Mouse (Mus musculus): ENCODE data around the gene Znrd1as.

The Znrd1as gene

DNA sequence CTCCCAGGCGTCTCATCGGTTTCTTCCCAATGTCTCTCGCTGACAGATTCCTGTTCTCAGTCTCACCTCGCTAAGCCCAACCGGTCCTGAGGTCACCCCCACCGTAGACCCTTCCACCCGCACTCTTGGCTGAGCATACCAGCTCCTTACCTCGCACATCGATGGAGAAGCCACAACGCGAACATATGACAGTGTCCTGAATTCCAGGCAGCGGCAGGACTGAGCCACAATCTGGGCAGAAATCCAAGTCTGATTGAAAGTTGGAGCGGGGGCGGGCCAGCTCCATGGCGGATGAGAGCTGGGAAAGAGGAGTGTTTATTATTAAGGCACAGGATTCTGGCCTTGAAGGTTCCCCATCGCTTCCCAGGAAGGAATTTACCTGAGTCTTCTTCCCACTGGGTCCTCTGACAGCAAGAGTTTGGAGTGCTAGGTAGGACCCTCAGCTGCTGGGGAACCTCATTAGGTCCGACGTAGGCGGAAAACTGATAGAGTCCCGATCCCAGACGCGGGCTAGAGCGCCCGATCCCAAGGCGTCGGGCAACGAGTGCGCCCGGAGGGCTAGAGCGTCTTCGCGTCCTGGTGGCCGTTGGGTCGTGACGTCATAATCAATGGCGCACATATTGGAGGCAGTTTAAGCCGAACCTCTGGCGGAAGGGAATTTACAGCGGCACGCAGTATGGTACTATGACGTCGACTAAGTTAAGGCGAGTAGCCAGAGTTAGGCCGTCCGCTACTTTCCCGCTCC lies at the start of gene Znrd1as, which contains the start of gene Znrd1:
Gene Znrd1as, plus strand, starts transcription at position 594 of the 745 bp plus-strand sequence.
Gene Znrd1, minus strand, starts transcription at position 561 of the 745 bp plus-strand sequence.
- Histone ChIP-seq H3K9me3 (ENCODE audit: low read length) (no peaks in the 10 kb centered on the region), H3K27me3 (ENCODE audit: insufficient read depth, low read length) (no peaks in the 10 kb centered on the region), H3K4me1 (replicated peaks; ENCODE audit: low read depth, low read length) (peaks cover 39% of the 10 kb centered on the region), H3K36me3 (ENCODE audit: insufficient read depth, low read length) (peaks cover 45% of the 10 kb centered on the region), H3K4me3 (replicated peaks; ENCODE audit: low read length) (peak within 1 kb of the TSS; percentile 92)
- TF ChIP-seq POU5F1 (IDR thresholded peaks at IDR 0.05; ENCODE audit: borderline replicate concordance, low read length) (no peak), CTCF (conservative IDR thresholded peaks at IDR 0.05; ENCODE audit: low read length) (no peak), NANOG (IDR thresholded peaks at IDR 0.05; ENCODE audit: borderline replicate concordance, low read length) (no peak)

DNA sequence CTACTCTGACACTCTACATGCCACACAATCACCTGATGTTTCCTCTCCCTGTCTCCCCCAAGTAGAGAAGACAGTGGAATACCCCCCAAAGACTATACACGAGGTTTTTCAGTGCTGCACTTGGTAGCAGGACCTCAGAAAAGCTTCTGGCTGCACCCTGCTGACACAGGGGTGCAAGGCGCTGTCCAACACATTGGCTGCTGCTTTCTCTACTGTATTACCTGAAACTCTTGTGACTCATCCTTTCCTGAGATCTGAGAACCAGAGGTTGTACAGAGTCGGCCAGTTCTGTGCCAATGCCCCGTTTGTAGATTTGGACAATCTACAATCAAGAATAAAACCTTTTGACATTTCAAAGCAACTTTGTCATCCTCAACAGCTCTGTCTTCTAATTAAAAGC lies 48.6 kb upstream of the Znrd1as start:
- peaks cover 14% of the 10 kb centered on the region for H3K4me1 ChIP-seq (replicated peaks; ENCODE audit: low read depth, low read length)
- no peaks in the 10 kb centered on the region for H3K36me3 ChIP-seq (ENCODE audit: insufficient read depth, low read length)
- H3K27me3 ChIP-seq (ENCODE audit: insufficient read depth, low read length): no peaks in the 10 kb centered on the region
- no peaks in the 10 kb centered on the region for H3K9me3 ChIP-seq (ENCODE audit: low read length)
- TF ChIP-seq POU5F1 (IDR thresholded peaks at IDR 0.05; ENCODE audit: borderline replicate concordance, low read length): no peak
- no peak for TF ChIP-seq CTCF (conservative IDR thresholded peaks at IDR 0.05; ENCODE audit: low read length)
- TF ChIP-seq NANOG (IDR thresholded peaks at IDR 0.05; ENCODE audit: borderline replicate concordance, low read length): no peak
- H3K4me3 ChIP-seq (replicated peaks; ENCODE audit: low read length): no peak overlapping the region

DNA sequence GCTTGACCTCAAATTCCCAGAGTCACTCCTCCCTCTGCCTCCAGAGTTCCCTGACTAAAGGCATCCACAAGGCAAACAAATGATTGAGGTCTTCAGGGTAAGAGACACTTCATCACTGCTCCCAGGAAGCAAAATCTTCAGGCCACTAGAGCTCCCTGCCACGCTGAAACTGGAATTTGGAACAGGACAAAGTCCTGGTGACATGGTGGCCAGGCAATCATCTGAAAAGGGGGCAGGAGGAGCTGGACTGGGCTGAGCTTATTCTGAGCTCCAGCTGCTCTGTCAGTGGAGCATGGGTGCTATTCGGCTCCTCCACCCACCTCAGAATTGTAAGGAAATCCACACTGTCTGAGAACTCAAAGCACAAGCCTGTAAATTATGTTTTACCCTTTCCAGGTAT lies 46.4 kb upstream of the Znrd1as start:
- Histone ChIP-seq H3K27me3 (ENCODE audit: insufficient read depth, low read length) (no peaks in the 10 kb centered on the region), H3K9me3 (ENCODE audit: low read length) (no peaks in the 10 kb centered on the region), H3K4me3 (replicated peaks; ENCODE audit: low read length) (no peak overlapping the region), H3K4me1 (replicated peaks; ENCODE audit: low read depth, low read length) (peaks cover 30% of the 10 kb centered on the region), H3K36me3 (ENCODE audit: insufficient read depth, low read length) (no peaks in the 10 kb centered on the region)
- no peak for TF ChIP-seq NANOG (IDR thresholded peaks at IDR 0.05; ENCODE audit: borderline replicate concordance, low read length)
- TF ChIP-seq POU5F1 (IDR thresholded peaks at IDR 0.05; ENCODE audit: borderline replicate concordance, low read length): no peak
- TF ChIP-seq CTCF (conservative IDR thresholded peaks at IDR 0.05; ENCODE audit: low read length): no peak

DNA sequence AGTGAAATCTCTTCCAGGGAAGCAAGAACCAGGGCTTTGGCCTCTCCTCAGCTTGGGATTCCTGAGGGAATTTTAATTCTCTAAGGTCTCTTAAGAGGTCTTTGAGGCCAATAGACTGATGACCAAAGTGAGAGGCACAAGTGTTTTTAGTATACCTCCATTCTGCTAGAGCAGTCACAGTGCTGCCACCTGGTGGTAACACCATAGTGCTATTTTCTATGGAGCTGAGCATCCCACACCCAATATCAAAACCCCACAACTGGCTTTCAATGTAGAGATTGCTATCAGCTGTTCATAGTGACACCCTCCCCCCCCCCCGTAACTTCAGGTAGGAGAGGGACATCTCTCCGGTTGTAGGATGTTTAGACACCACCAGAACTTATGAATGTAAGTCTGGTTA lies 44.3 kb upstream of the Znrd1as start:
- no peaks in the 10 kb centered on the region for H3K9me3 ChIP-seq (ENCODE audit: low read length)
- peak; percentile 55 for TF ChIP-seq CTCF (conservative IDR thresholded peaks at IDR 0.05; ENCODE audit: low read length)
- no peak for TF ChIP-seq POU5F1 (IDR thresholded peaks at IDR 0.05; ENCODE audit: borderline replicate concordance, low read length)
- no peak for TF ChIP-seq NANOG (IDR thresholded peaks at IDR 0.05; ENCODE audit: borderline replicate concordance, low read length)
- H3K27me3 ChIP-seq (ENCODE audit: insufficient read depth, low read length): no peaks in the 10 kb centered on the region
- no peak overlapping the region for H3K4me3 ChIP-seq (replicated peaks; ENCODE audit: low read length)
- H3K36me3 ChIP-seq (ENCODE audit: insufficient read depth, low read length): no peaks in the 10 kb centered on the region
- H3K4me1 ChIP-seq (replicated peaks; ENCODE audit: low read depth, low read length): peaks cover 26% of the 10 kb centered on the region

DNA sequence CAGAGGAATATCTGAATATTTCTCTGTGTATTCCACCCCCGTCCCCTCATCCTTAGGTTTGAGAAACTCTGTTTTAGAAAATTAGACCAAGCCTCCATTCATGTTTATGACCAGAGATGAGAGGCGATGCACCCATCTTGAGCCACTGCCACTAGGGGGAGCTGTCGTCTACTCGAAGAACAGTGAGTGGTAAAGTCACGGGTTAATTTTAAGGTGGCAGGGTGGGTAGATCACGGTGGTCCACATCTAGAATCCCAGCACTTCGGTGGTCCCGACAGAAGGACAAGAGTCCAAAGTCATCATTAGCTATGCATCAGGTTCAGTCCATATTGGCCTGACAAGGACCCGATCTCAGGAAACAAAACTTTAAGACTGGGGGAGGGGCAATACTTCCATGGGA lies 43.3 kb upstream of the Znrd1as start:
- H3K9me3 ChIP-seq (ENCODE audit: low read length): no peaks in the 10 kb centered on the region
- peaks cover 26% of the 10 kb centered on the region for H3K4me1 ChIP-seq (replicated peaks; ENCODE audit: low read depth, low read length)
- no peaks in the 10 kb centered on the region for H3K27me3 ChIP-seq (ENCODE audit: insufficient read depth, low read length)
- TF ChIP-seq POU5F1 (IDR thresholded peaks at IDR 0.05; ENCODE audit: borderline replicate concordance, low read length) (no peak), NANOG (IDR thresholded peaks at IDR 0.05; ENCODE audit: borderline replicate concordance, low read length) (no peak), CTCF (conservative IDR thresholded peaks at IDR 0.05; ENCODE audit: low read length) (peak; percentile 77)
- no peak overlapping the region for H3K4me3 ChIP-seq (replicated peaks; ENCODE audit: low read length)
- H3K36me3 ChIP-seq (ENCODE audit: insufficient read depth, low read length): no peaks in the 10 kb centered on the region

DNA sequence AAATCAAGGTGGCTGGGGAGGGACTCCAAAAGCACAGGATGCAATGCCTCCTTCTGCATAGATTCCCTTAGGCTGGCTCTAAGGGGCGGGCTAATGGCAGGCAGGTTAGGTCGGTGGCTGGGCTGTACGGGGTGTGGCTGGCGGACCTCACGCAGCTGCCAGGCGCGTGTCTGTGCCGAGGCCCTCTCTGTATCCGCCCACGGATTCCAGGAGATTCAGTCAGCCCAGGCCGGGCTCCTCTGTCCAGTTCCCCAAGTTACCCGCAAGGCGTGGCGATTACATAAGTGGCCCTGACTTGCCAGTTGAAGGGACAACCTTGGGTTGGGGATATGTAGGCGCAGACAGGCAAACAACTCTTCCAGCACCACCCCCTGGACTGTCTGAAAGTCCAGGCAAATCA lies 38.2 kb upstream of the Znrd1as start:
- TF ChIP-seq CTCF (conservative IDR thresholded peaks at IDR 0.05; ENCODE audit: low read length) (no peak), POU5F1 (IDR thresholded peaks at IDR 0.05; ENCODE audit: borderline replicate concordance, low read length) (no peak), NANOG (IDR thresholded peaks at IDR 0.05; ENCODE audit: borderline replicate concordance, low read length) (no peak)
- Histone ChIP-seq H3K27me3 (ENCODE audit: insufficient read depth, low read length) (no peaks in the 10 kb centered on the region), H3K36me3 (ENCODE audit: insufficient read depth, low read length) (no peaks in the 10 kb centered on the region), H3K9me3 (ENCODE audit: low read length) (no peaks in the 10 kb centered on the region), H3K4me1 (replicated peaks; ENCODE audit: low read depth, low read length) (peaks cover 52% of the 10 kb centered on the region), H3K4me3 (replicated peaks; ENCODE audit: low read length) (peak overlapping the region; percentile 61)

DNA sequence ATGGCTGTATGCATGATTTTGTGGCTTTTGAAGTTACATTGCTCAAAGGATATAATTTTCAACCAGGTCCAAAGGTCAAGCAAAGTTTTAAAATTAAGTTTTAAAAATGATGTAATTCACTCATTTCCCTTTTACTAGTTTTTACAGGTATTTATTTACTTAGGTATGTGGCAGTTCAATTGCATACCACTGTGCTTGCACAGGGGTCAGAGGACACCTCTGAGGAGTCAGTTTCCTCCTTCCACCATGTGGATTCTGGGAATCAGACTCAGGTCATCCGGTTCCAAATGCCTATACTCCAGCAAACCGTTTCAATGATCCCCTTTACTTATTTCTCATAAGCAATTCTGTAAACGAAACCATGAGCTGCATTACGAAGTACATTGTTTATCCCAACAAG lies 35.7 kb upstream of the Znrd1as start:
- no peak for TF ChIP-seq CTCF (conservative IDR thresholded peaks at IDR 0.05; ENCODE audit: low read length)
- no peak for TF ChIP-seq NANOG (IDR thresholded peaks at IDR 0.05; ENCODE audit: borderline replicate concordance, low read length)
- H3K36me3 ChIP-seq (ENCODE audit: insufficient read depth, low read length): no peaks in the 10 kb centered on the region
- peaks cover 42% of the 10 kb centered on the region for H3K4me1 ChIP-seq (replicated peaks; ENCODE audit: low read depth, low read length)
- H3K27me3 ChIP-seq (ENCODE audit: insufficient read depth, low read length): no peaks in the 10 kb centered on the region
- H3K4me3 ChIP-seq (replicated peaks; ENCODE audit: low read length): peak overlapping the region; percentile 74
- no peaks in the 10 kb centered on the region for H3K9me3 ChIP-seq (ENCODE audit: low read length)

DNA sequence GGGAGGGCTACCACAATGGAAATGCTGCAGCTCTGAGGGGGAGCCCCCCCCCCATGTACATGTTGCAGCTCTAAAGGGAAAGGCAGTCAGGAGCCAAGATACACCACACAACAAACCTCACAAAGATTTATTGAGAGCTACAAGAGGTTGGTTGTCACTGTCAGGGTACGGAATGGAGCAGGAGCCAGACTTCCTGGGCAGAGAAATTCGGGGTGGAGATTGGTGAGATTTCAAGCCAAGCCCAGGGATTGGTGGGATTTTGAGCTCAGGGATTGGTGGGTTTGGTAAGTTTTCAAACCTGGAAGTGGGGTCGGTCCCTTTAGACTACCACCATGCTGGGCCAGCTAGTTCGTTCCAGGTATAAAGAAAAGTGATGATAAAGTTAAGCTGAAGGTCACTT lies 34.9 kb upstream of the Znrd1as start:
- TF ChIP-seq POU5F1 (IDR thresholded peaks at IDR 0.05; ENCODE audit: borderline replicate concordance, low read length): no peak
- no peak for TF ChIP-seq NANOG (IDR thresholded peaks at IDR 0.05; ENCODE audit: borderline replicate concordance, low read length)
- no peak for TF ChIP-seq CTCF (conservative IDR thresholded peaks at IDR 0.05; ENCODE audit: low read length)

More for the DNA sequence above, 34.9 kb upstream of the Znrd1as start:
- no peaks in the 10 kb centered on the region for H3K36me3 ChIP-seq (ENCODE audit: insufficient read depth, low read length)
- no peaks in the 10 kb centered on the region for H3K27me3 ChIP-seq (ENCODE audit: insufficient read depth, low read length)
- peak overlapping the region; percentile 74 for H3K4me3 ChIP-seq (replicated peaks; ENCODE audit: low read length)
- H3K4me1 ChIP-seq (replicated peaks; ENCODE audit: low read depth, low read length): peaks cover 46% of the 10 kb centered on the region
- H3K9me3 ChIP-seq (ENCODE audit: low read length): no peaks in the 10 kb centered on the region

Data from E14TG2a.4 (cell line).